Comparison of ENCODE assay signal across 10 mouse cellular contexts in genomic region chr5:150263162-150263561, GRCm38 (mm10).
A peak's percentile ranks its signal among the peaks of the same experiment; 100 is the strongest.
DNase-seq lines count a peak whose midpoint lies in the region; ATAC-seq lines count a peak whose summit lies in the region.
"Had no signal": no experiment of that assay in that cellular context is flagged by ENCODE, and none has a peak within 500 bp of the region (broad histone marks: within the 10 kb centered on the region; RNA-seq: fewer than 3 reads in every experiment).

No protein-coding gene starts in this region.

- no peaks in the 10 kb centered on the region for H3K36me3 ChIP-seq in neural tube, embryonic 13.5 days

- H3K4me3 ChIP-seq in neural tube, embryonic 13.5 days, result no peak overlapping the region
- H3K4me3 ChIP-seq: megakaryocyte, embryonic 14.5 days had no signal

- no peak overlapping the region for H3K27ac ChIP-seq in neural tube, embryonic 13.5 days (replicated peaks)

- peaks cover 68% of the 10 kb centered on the region for H3K4me1 ChIP-seq in neural tube, embryonic 13.5 days (replicated peaks)

- peak overlapping the region; percentile 64 for H3K4me2 ChIP-seq in neural tube, embryonic 13.5 days

- H3K27me3 ChIP-seq in neural tube, embryonic 13.5 days, result no peaks in the 10 kb centered on the region
- H3K27me3 ChIP-seq: megakaryocyte, embryonic 14.5 days had no signal

- peak; percentile 96 for DNase-seq in heart, adult 11 months
- no peak for DNase-seq in heart, postnatal 4 days
- no peak for DNase-seq in neural tube, embryonic 10.5 days (ENCODE audit: extremely low spot score, low spot score)
- peak; percentile 59 for DNase-seq in heart, postnatal 25 days (ENCODE audit: low spot score)
- no peak for DNase-seq in natural killer cell, adult 2 months (ENCODE audit: low spot score in 2 of 2)
- DNase-seq in ovary, postnatal 10 days (ENCODE audit: low spot score), result no peak
- DNase-seq: kidney, postnatal 10 days had no signal

- intact Hi-C loops in heart, postnatal 25 days (cut with DNase I), result no loop called here

- H3K9ac ChIP-seq in neural tube, embryonic 13.5 days, result no peak overlapping the region

- no peak for ATAC-seq in neural tube, embryonic 13.5 days (ENCODE audit: low read depth)
- ATAC-seq in monocyte, adult 5-6 weeks (replicated peaks; ENCODE audit: insufficient number of reproducible peaks, low FRiP score, low TSS enrichment, poor library complexity, severe bottlenecking), result no peak

- H3K9me3 ChIP-seq in neural tube, embryonic 13.5 days, result no peaks in the 10 kb centered on the region

- 75% methylated on average over 12 of the region's 12 CpGs for WGBS in neural tube, embryonic 13.5 days

Comparison
In these comparisons a context has a peak if more than half of its experiments do, and no peak if none do; other contexts are left out.
1. DNase-seq: peak in heart, adult 11 months (single experiment) and heart, postnatal 25 days (single experiment); none in heart, postnatal 4 days (single experiment), neural tube, embryonic 10.5 days (single experiment), natural killer cell, adult 2 months (0 of 2) and ovary, postnatal 10 days (single experiment).